Mouse (Mus musculus) lung, embryonic 16.5 days (tissue): ENCODE measurements around the gene Gm973. TPM values are rescaled to one million over a fixed set of nuclear protein-coding genes. Genes with fewer than 3 reads are reported as not detected.

ENCODE experiments used
- ATAC-seq: fragments of 200-750 bp; cut with Nextera tagmentation; 2 replicates; pipeline ENCODE4 v1.8.0; 2017; ENCODE audit warnings: low read depth, mild to moderate bottlenecking, moderate library complexity
- H3K27ac ChIP-seq: fragments of 300-500 bp; sonication (generic); 2 replicates; pipeline ENCODE4 v1.5.1; 2014; ENCODE audit warnings: mild to moderate bottlenecking, control low read depth, low read length
- H3K27me3 ChIP-seq: fragments of 300-500 bp; sonication (generic); 2 replicates; pipeline ENCODE4 v1.6.1; 2014; ENCODE audit warnings: low read depth, low read length, mixed read lengths; ENCODE audit not compliant: control insufficient read depth, insufficient read depth
- H3K36me3 ChIP-seq: fragments of 300-500 bp; sonication (generic); 2 replicates; pipeline ENCODE4 v1.6.1; 2014; ENCODE audit warnings: low read length; ENCODE audit not compliant: control insufficient read depth, insufficient read depth
- H3K4me1 ChIP-seq: fragments of 300-500 bp; sonication (generic); replicated peaks from 2 replicates; pipeline ENCODE4 v1.6.1; 2014; ENCODE audit warnings: low read length, mixed read lengths; ENCODE audit not compliant: control insufficient read depth, insufficient read depth
- H3K4me2 ChIP-seq: fragments of 300-500 bp; sonication (generic); 2 replicates; pipeline ENCODE4 v1.6.1; 2014; ENCODE audit warnings: low read depth, low read length, control low read depth
- H3K4me3 ChIP-seq: fragments of 300-500 bp; sonication (generic); 2 replicates; pipeline ENCODE4 v1.5.1; 2014; ENCODE audit warnings: mild to moderate bottlenecking, low read length, control low read depth
- H3K9ac ChIP-seq: fragments of 300-500 bp; sonication (generic); 2 replicates; pipeline ENCODE4 v1.6.1; 2014; ENCODE audit warnings: low read length, control low read depth
- H3K9me3 ChIP-seq: fragments of 300-500 bp; sonication (generic); 2 replicates; pipeline ENCODE4 v1.6.1; 2016; ENCODE audit warnings: low read length; ENCODE audit not compliant: control insufficient read depth
- WGBS: fragments of 180-500 bp; shearing (Covaris S2); extraction: QIAGEN DNeasy Blood & Tissue Kit; methylation state at CpG from one replicate; pipeline ENCODE4 v1.1.7; 2014; 5-methylcytosine and 5-hydroxymethylcytosine counted together
- polyA plus RNA-seq: library from polyadenylated mRNA; unstranded; fragments of >200 nt; fragmentation: Nextera tagmentation; extraction: Ambion mirVana; gene quantifications from 2 replicates; pipeline ENCODE4 v1.2.1, GENCODE M21; 2015

Gene Gm973
- polyA plus RNA-seq, 1 experiment from 2014 or later = 2.0 TPM

DNA sequence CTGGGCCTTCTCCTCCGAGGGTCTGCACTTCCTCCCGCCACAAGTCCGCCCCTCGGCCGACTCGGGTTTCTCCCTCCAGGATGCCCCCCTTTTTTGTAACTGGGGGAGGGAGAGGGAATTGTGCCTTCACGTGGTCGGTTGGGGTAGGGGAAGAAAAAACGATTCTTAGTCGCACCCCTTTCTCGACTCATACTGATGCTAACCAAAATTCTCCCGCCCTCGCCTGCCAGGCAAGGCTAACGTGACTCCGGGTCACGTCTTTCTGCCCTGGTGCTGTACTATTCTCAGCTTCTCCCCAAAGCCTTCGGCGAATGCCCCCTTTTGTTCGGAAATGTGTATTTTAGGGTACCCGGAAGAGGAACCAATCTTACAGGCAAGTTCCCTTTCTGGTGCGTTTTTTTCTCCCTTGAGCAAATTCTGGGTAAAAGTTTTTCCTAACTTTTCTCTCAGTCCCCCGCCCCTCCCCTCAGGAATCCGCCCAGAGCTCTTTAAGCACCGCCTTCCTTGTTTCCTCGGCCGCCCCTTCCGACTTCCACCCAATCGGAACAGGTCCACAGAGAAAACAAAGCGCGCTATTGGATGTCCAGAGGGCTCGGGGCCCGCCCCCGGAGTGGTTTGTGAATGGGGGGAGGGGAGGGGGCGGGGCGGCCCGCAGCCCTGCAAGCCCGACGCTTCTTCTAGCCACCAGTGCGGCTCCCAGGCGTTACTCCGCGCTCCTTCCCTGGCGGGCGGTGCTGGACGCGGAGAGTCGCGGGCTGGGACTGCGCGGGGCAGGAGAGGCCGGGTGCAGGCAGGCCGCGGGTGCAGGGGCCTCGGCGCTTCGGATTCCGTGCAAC, 34.4 kb upstream of the Gm973 start:
- WGBS = under 1% methylated on average over 55 of the region's 57 CpGs

DNA sequence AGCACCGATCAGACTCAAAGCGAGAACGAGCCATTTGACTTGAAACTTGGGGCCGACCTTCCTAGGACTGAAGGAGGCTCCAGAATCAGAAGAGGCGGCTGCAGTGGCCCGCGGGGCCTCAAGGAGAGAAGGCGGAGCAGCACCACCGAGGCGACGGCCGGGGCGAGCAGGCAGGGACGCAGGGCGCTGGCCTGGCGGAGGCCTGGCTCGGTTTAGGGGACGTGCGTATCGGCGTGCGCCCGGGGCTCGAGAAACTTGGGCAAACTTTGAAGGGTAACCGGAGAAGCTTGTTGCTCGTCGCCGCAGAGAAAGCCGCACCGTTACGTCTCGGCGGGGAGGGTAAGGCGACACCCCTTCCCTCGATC, 33.8 kb upstream of the Gm973 start, which contains the start of gene Fzd7:
TSS of gene Fzd7 (plus strand) at position 94 of the 365 bp plus-strand sequence.
- H3K27me3 ChIP-seq = no peaks in the 10 kb centered on the region
- H3K9me3 ChIP-seq = no peaks in the 10 kb centered on the region
- peak within 1 kb of the TSS; percentile 74 for H3K4me3 ChIP-seq
- H3K9ac ChIP-seq = peak within 1 kb of the TSS; percentile 92
- H3K4me2 ChIP-seq = peak within 1 kb of the TSS; percentile 91
- H3K36me3 ChIP-seq = no peaks in the 10 kb centered on the region
- peaks cover 23% of the 10 kb centered on the region for H3K4me1 ChIP-seq
- H3K27ac ChIP-seq = peak within 1 kb of the TSS; percentile 99
- 0% methylated on average over 33 of the region's 35 CpGs for WGBS
- peak; percentile 29 for ATAC-seq

More for the DNA sequence above, 34.4 kb upstream of the Gm973 start:
- Histone ChIP-seq H3K27me3 (no peaks in the 10 kb centered on the region), H3K4me2 (peak overlapping the region; percentile 91), H3K9ac (peak overlapping the region; percentile 92), H3K4me3 (peak overlapping the region; percentile 74), H3K27ac (peak overlapping the region; percentile 99), H3K9me3 (no peaks in the 10 kb centered on the region), H3K36me3 (no peaks in the 10 kb centered on the region), H3K4me1 (peaks cover 19% of the 10 kb centered on the region)
- peak; percentile 93 for ATAC-seq

DNA sequence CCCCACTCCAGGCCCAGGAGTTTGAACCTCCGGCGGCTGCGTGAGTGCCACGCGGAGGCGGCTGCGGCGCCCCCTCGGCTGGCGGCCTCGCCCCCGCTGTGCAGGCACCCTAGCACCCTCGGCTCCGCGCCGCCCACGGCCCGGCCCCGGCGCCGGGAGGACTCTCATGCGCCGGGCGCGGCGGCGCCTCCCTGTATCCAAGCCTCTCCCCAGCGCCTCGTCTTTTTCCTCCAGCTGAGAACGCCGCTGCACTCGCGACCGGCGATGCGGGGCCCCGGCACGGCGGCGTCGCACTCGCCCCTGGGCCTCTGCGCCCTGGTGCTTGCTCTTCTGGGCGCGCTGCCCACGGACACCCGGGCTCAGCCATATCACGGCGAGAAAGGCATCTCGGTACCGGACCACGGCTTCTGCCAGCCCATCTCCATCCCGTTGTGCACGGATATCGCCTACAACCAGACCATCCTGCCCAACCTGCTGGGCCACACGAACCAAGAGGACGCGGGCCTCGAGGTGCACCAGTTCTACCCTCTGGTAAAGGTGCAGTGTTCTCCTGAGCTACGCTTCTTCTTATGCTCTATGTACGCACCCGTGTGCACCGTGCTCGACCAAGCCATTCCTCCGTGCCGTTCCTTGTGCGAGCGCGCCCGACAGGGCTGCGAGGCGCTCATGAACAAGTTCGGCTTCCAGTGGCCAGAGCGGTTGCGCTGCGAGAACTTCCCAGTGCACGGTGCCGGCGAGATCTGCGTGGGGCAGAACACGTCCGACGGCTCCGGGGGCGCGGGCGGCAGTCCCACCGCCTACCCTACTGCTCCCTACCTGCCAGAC, 33.2 kb upstream of the Gm973 start:
- Histone ChIP-seq H3K4me2 (peak overlapping the region; percentile 91), H3K9ac (peak overlapping the region; percentile 92), H3K4me1 (peaks cover 28% of the 10 kb centered on the region), H3K4me3 (peak overlapping the region; percentile 74), H3K36me3 (no peaks in the 10 kb centered on the region), H3K27ac (peak overlapping the region; percentile 98), H3K27me3 (no peaks in the 10 kb centered on the region), H3K9me3 (no peaks in the 10 kb centered on the region)
- WGBS = under 1% methylated on average over 83 of the region's 88 CpGs
- ATAC-seq = peak; percentile 10

DNA sequence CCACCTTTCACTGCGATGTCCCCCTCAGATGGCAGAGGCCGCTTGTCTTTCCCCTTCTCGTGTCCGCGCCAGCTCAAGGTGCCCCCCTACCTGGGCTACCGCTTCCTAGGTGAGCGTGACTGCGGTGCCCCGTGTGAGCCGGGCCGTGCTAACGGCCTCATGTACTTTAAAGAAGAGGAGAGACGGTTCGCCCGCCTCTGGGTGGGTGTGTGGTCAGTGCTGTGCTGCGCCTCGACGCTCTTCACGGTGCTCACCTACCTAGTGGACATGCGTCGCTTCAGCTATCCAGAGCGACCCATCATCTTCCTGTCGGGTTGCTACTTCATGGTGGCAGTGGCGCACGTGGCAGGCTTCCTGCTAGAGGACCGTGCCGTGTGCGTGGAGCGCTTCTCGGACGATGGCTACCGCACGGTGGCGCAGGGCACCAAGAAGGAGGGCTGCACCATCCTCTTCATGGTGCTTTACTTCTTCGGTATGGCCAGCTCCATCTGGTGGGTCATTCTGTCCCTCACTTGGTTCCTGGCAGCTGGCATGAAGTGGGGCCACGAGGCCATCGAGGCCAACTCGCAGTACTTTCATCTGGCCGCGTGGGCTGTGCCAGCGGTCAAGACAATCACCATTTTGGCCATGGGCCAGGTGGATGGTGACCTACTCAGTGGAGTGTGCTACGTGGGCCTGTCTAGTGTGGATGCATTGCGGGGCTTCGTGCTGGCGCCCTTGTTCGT, 32.4 kb upstream of the Gm973 start:
- no peaks in the 10 kb centered on the region for H3K9me3 ChIP-seq
- ATAC-seq = peak; percentile 32
- peak overlapping the region; percentile 92 for H3K9ac ChIP-seq
- H3K27ac ChIP-seq = peak overlapping the region; percentile 98
- peaks cover 34% of the 10 kb centered on the region for H3K4me1 ChIP-seq
- peak overlapping the region; percentile 74 for H3K4me3 ChIP-seq
- WGBS = 2% methylated on average over 46 of the region's 46 CpGs
- H3K4me2 ChIP-seq = peak overlapping the region; percentile 91
- H3K27me3 ChIP-seq = no peaks in the 10 kb centered on the region
- H3K36me3 ChIP-seq = no peaks in the 10 kb centered on the region

DNA sequence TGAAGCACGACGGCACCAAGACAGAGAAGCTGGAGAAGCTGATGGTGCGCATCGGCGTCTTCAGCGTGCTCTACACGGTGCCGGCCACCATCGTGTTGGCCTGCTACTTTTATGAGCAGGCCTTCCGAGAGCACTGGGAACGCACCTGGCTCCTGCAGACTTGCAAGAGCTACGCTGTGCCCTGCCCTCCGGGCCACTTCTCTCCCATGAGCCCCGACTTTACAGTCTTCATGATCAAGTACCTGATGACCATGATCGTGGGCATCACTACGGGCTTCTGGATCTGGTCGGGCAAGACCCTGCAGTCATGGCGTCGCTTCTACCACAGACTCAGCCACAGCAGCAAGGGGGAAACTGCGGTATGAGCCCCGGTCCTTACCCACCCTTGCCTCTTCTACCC, 31.8 kb upstream of the Gm973 start:
- peak overlapping the region; percentile 69 for H3K27ac ChIP-seq
- H3K9me3 ChIP-seq = no peaks in the 10 kb centered on the region
- H3K4me1 ChIP-seq = peaks cover 41% of the 10 kb centered on the region
- H3K27me3 ChIP-seq = no peaks in the 10 kb centered on the region
- H3K4me3 ChIP-seq = peak overlapping the region; percentile 74
- H3K4me2 ChIP-seq = peak overlapping the region; percentile 91
- 8% methylated on average over 21 of the region's 21 CpGs for WGBS
- H3K36me3 ChIP-seq = no peaks in the 10 kb centered on the region
- ATAC-seq = no peak
- peak overlapping the region; percentile 92 for H3K9ac ChIP-seq

DNA sequence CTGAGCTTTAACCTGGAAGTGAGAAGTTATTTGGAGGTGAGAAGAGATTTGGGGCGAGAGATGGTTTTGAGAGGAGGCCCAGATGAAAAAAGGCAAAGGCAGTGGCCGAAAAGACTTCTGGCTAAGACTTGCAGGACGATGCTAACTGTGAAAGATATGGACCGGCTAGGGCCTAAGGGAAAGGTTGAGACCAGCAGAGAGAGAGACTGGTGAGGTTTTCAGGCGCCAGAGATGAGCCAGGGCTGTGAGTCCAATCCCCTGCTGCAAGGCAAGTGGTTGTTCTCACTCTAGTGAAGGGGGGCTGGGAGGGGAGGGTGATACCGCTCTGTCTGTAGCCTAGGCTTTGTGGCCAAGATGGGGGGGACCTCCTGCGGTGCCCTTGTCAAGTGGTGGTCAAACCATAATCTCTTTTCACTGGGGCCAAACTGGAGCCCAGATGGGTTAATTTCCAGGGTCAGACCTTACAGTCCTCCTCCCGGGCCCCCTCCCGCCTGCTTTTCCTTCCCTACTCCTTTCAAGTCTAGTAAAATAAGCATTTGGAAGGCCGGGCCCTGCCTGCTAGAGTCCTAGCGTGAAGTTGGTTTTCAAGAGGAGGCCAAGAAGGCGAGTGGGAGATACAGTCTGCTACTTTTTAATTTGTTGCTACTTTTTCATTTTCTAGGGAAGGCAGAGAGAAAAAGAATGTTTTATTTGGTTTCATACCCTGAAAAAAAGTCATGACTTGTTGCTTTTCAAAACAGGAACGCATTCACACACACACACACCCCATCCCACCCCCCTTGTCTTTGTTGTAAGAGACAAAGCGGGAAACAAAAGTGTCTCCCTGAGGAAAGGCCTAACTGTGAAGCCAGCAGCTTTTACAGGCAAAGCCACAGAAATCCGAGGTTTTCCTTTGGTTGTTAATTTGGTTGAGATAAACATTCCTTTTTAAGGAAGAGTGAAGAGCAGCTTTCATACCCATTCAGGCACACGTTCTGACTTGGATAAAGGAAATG, 31.0 kb upstream of the Gm973 start:
- H3K36me3 ChIP-seq = no peaks in the 10 kb centered on the region
- WGBS = 13% methylated on average over 16 of the region's 16 CpGs
- H3K27me3 ChIP-seq = no peaks in the 10 kb centered on the region
- H3K9me3 ChIP-seq = no peaks in the 10 kb centered on the region
- H3K27ac ChIP-seq = peak overlapping the region; percentile 69
- H3K4me2 ChIP-seq = peak overlapping the region; percentile 91
- H3K4me3 ChIP-seq = peak overlapping the region; percentile 74
- no peak for ATAC-seq
- H3K9ac ChIP-seq = peak overlapping the region; percentile 92
- peaks cover 39% of the 10 kb centered on the region for H3K4me1 ChIP-seq

DNA sequence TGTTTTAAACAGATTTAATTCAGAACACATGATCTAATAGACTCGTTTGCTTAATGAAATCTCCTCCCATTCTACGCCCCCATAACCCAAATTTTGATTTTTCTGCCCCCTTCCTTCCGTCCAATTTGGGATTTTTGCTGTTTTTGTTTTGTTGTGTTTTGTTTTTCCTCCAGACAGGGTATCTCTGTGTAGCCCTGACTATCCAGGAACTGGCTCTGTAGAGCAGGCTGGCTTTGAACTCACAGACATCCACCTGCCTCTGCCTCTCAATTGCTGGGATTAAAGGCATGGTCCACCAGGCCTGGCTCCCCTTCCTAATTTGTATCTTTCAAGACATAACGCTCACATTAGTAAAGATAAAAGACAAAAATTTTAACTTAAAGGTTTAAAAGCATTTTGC, 30.3 kb upstream of the Gm973 start:
- H3K36me3 ChIP-seq = no peaks in the 10 kb centered on the region
- H3K4me1 ChIP-seq = peaks cover 34% of the 10 kb centered on the region
- WGBS = 18% methylated on average over 4 of the region's 4 CpGs
- ATAC-seq = no peak
- peak overlapping the region; percentile 91 for H3K4me2 ChIP-seq
- H3K9ac ChIP-seq = peak overlapping the region; percentile 92
- no peak overlapping the region; the same call in 1 of the 2 replicates for H3K27ac ChIP-seq
- no peaks in the 10 kb centered on the region for H3K9me3 ChIP-seq
- H3K4me3 ChIP-seq = peak overlapping the region; percentile 74
- H3K27me3 ChIP-seq = no peaks in the 10 kb centered on the region

DNA sequence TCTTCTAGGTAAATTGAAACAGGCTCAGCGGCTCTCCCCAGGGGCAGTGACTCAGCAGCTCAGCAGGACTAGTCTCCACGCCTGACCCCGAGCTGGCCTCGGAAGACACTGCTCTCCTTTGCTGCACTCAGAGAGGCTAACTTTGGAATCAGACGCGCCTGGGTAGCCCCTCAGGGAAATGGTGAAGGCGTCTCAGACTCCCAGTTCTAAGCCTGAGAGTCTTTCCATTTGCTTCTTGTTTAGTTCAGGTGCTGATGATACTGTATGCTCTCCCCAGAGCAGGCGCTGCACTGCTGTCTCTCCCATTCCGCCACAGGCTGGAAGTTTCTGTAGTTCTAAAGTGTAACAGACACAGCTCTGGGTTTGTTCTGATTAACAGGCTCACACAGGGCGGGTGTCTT, 28.4 kb upstream of the Gm973 start:
- Histone ChIP-seq H3K36me3 (no peaks in the 10 kb centered on the region), H3K27ac (peak overlapping the region; percentile 82), H3K4me3 (peak overlapping the region; percentile 22), H3K9me3 (no peaks in the 10 kb centered on the region), H3K27me3 (no peaks in the 10 kb centered on the region), H3K4me2 (peak overlapping the region; percentile 53), H3K9ac (peak overlapping the region; percentile 53), H3K4me1 (peaks cover 49% of the 10 kb centered on the region)
- no peak for ATAC-seq
- WGBS = 8% methylated on average over 10 of the region's 10 CpGs
